Mouse (Mus musculus): ENCODE measurements around the gene Tprgl.

Gene Tprgl

GRCm38 (mm10) chr4:154163296-154163695, 2.8 kb upstream of the Tprgl start:
- no peak for DNase-seq (ENCODE audit: extremely low spot score, low read depth, low spot score)

- no peak for DNase-seq (ENCODE audit: extremely low spot score, low read depth, low spot score)
Observed at GRCm38 (mm10) chr4:154159961-154160537, 417 bp downstream of the Tprgl start.

GRCm38 (mm10) chr4:154159002-154159401, 1.5 kb downstream of the Tprgl start:
- peak; percentile 92 for DNase-seq (ENCODE audit: extremely low spot score, low read depth, low spot score)

GRCm38 (mm10) chr4:154157970-154158662, 2.4 kb downstream of the Tprgl start:
- no peak for DNase-seq (ENCODE audit: extremely low spot score, low read depth, low spot score)

GRCm38 (mm10) chr4:154156050-154156449, 4.4 kb downstream of the Tprgl start:
- DNase-seq (ENCODE audit: extremely low spot score, low read depth, low spot score): no peak

- DNase-seq (ENCODE audit: extremely low spot score, low read depth, low spot score): no peak
Observed at GRCm38 (mm10) chr4:154154104-154154503, 6.4 kb downstream of the Tprgl start.

- no peak for DNase-seq (ENCODE audit: extremely low spot score, low read depth, low spot score)
Observed at GRCm38 (mm10) chr4:154146342-154146741, 14.1 kb downstream of the Tprgl start.

GRCm38 (mm10) chr4:154144712-154145111, 15.8 kb downstream of the Tprgl start:
- DNase-seq (ENCODE audit: extremely low spot score, low read depth, low spot score): no peak

GRCm38 (mm10) chr4:154142211-154143040, 18.0 kb downstream of the Tprgl start, which contains the start of gene Wrap73:
Gene Wrap73, plus strand, starts transcription at chr4:154142372.
- DNase-seq (ENCODE audit: extremely low spot score, low read depth, low spot score): peak; percentile 73

- no peak for DNase-seq (ENCODE audit: extremely low spot score, low read depth, low spot score)
Observed at GRCm38 (mm10) chr4:154141009-154141867, 19.2 kb downstream of the Tprgl start.

GRCm38 (mm10) chr4:154140213-154141008, 20.1 kb downstream of the Tprgl start:
- no peak for DNase-seq (ENCODE audit: extremely low spot score, low read depth, low spot score)

- DNase-seq (ENCODE audit: extremely low spot score, low read depth, low spot score): no peak
Observed at GRCm38 (mm10) chr4:154140182-154140212, 20.5 kb downstream of the Tprgl start, which contains the start of gene Trp73. Gene Trp73, minus strand, starts transcription at chr4:154140208.

- no peak for DNase-seq (ENCODE audit: extremely low spot score, low read depth, low spot score)
Observed at GRCm38 (mm10) chr4:154139671-154140181, 20.7 kb downstream of the Tprgl start.

GRCm38 (mm10) chr4:154137139-154137538, 23.3 kb downstream of the Tprgl start:
- DNase-seq (ENCODE audit: extremely low spot score, low read depth, low spot score): no peak

GRCm38 (mm10) chr4:154134803-154135202, 25.7 kb downstream of the Tprgl start:
- DNase-seq (ENCODE audit: extremely low spot score, low read depth, low spot score): no peak

GRCm38 (mm10) chr4:154131894-154132293, 28.6 kb downstream of the Tprgl start:
- no peak for DNase-seq (ENCODE audit: extremely low spot score, low read depth, low spot score)

GRCm38 (mm10) chr4:154129950-154130349, 30.5 kb downstream of the Tprgl start:
- no peak for DNase-seq (ENCODE audit: extremely low spot score, low read depth, low spot score)

GRCm38 (mm10) chr4:154127273-154127672, 33.2 kb downstream of the Tprgl start:
- DNase-seq (ENCODE audit: extremely low spot score, low read depth, low spot score): no peak

GRCm38 (mm10) chr4:154125202-154125601, 35.3 kb downstream of the Tprgl start:
- DNase-seq (ENCODE audit: extremely low spot score, low read depth, low spot score): no peak

- DNase-seq (ENCODE audit: extremely low spot score, low read depth, low spot score): no peak
Observed at GRCm38 (mm10) chr4:154123553-154123952, 36.9 kb downstream of the Tprgl start.

All from hindlimb bud, embryonic 11.5 days (tissue).